Mouse (Mus musculus) heart, adult 10 weeks (tissue): ENCODE measurements around the gene Rhox3g. TPM values are rescaled to one million over a fixed set of nuclear protein-coding genes. Genes with fewer than 3 reads are reported as not detected.

Source experiments
- polyA plus RNA-seq: library from polyadenylated mRNA; stranded (reverse); fragments of 350-450 nt; fragmentation: Illumina TruSeq; extraction: RNeasy Lipid Tissue Mini Kit (QIAGEN cat#74804); gene quantifications from one replicate; pipeline ENCODE4 v1.2.3, GENCODE M21; 2014; ENCODE audit warnings: low read depth, low replicate concordance

Rhox3g gene
- polyA plus RNA-seq: not detected

DNA sequence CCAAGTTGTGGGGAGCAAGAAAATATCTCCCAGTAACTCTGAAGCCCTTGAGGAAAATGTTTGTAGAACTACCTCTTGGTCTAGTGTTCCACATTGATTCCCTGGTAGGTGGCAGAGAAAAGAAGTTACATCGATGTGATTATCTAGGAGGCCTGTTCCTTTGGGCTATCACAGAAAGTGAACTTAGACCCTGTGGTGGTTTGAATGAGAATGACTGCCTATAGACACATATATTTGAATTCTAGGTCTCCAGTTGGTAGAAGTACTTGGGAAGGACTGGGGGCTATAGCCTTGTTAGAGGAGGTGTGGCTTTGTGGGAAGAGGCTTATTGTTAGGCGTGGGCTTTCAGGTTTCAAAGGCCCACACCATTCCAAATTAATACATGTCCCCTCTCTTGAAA is at the start of gene Rhox3g:
TSS of gene Rhox3g (minus strand) at position 101 of the 400 bp plus-strand sequence.

GRCm38 (mm10) chrX:37673177-37673576 is 44.8 kb upstream of the Rhox3g start, which contains the start of gene Rhox2h:
TSS of gene Rhox2h (minus strand) at chrX:37673277.

GRCm38 (mm10) chrX:37668664-37669063 is 40.3 kb upstream of the Rhox3g start, which contains the start of gene Rhox3h:
TSS of gene Rhox3h (minus strand) at chrX:37668764.

GRCm38 (mm10) chrX:37651227-37651626 is 22.8 kb upstream of the Rhox3g start, which contains the start of gene Rhox4g:
TSS of gene Rhox4g (minus strand) at chrX:37651327.

DNA sequence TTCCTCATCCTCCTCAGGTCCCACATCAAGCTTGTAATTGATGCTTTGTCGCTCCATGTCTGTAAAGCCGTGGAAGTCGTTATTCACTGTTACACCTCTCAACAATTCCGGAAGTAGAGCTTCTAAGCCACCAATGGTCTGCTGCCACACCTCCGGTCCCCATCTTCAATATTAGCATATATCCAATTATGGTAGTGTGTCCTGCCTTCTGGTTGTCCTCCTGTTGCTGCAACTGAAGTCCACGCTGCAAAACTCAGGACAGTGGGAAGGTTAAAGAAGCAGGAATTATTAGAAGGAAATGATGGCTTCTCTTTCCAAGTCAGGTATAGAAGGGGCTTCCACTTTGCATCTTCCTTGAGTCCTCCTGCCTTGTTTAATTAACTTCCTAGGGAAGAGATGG is 15.0 kb upstream of the Rhox3g start, which contains the start of gene Rhox2g:
TSS of gene Rhox2g (minus strand) at position 101 of the 400 bp plus-strand sequence.

GRCm38 (mm10) chrX:37607604-37608003 is 20.8 kb downstream of the Rhox3g start, which contains the start of gene Rhox4f:
TSS of gene Rhox4f (minus strand) at chrX:37607704.

DNA sequence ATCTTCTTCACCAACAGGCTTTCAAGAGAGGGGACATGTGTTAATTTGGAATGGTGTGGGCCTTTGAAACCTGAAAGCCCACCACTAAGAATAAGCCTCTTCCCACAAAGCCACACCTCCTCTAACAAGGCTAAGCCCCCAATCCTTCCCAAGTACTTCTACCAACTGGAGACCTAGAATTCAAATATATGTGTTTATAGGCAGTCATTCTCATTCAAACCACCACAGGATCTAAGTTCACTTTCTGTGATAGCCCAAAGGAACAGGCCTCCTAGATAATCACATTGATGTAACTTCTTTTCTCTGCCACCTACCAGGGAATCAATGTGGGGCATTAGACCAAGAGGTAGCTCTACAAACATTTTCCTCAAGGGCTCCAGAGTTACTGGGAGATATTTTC is 47.7 kb downstream of the Rhox3g start, which contains the start of gene Rhox3f:
TSS of gene Rhox3f (plus strand) at position 301 of the 400 bp plus-strand sequence.

Other genes with a start within 250 kb of the Rhox3g start
- gene Rhox3a2, start 248.6 kb downstream of the Rhox3g start, polyA plus RNA-seq: not detected
- gene Rhox4a2, start 237.8 kb downstream of the Rhox3g start, polyA plus RNA-seq: not detected
- not detected for gene Rhox2b, start 216.5 kb downstream of the Rhox3g start, polyA plus RNA-seq
- not detected for gene Rhox4b, start 196.1 kb downstream of the Rhox3g start, polyA plus RNA-seq
- not detected for gene Rhox2c, start 174.9 kb downstream of the Rhox3g start, polyA plus RNA-seq
- gene Rhox3c, start 170.0 kb downstream of the Rhox3g start, polyA plus RNA-seq: not detected
- not detected for gene Rhox4c, start 148.3 kb downstream of the Rhox3g start, polyA plus RNA-seq
- gene Rhox2d, start 135.2 kb downstream of the Rhox3g start, polyA plus RNA-seq: not detected
- gene Rhox4d, start 114.3 kb downstream of the Rhox3g start, polyA plus RNA-seq: not detected
- not detected for gene Rhox2e, start 98.2 kb downstream of the Rhox3g start, polyA plus RNA-seq
- gene Rhox3e, start 86.6 kb downstream of the Rhox3g start, polyA plus RNA-seq: not detected
- not detected for gene Rhox4e, start 71.2 kb downstream of the Rhox3g start, polyA plus RNA-seq
- gene Rhox2f, start 57.2 kb downstream of the Rhox3g start, polyA plus RNA-seq: not detected
- not detected for gene Rhox3f, start 47.6 kb downstream of the Rhox3g start, polyA plus RNA-seq
- not detected for gene Rhox4f, start 20.9 kb downstream of the Rhox3g start, polyA plus RNA-seq
- not detected for gene Rhox2g, start 14.9 kb upstream of the Rhox3g start, polyA plus RNA-seq
- not detected for gene Rhox4g, start 22.7 kb upstream of the Rhox3g start, polyA plus RNA-seq
- gene Rhox3h, start 40.2 kb upstream of the Rhox3g start, polyA plus RNA-seq: not detected
- gene Rhox2h, start 44.7 kb upstream of the Rhox3g start, polyA plus RNA-seq: not detected
- gene Rhox5, start 176.2 kb upstream of the Rhox3g start, polyA plus RNA-seq: 1.8 TPM
- not detected for gene Rhox6, start 198.3 kb upstream of the Rhox3g start, polyA plus RNA-seq
- not detected for gene Rhox7a, start 203.1 kb upstream of the Rhox3g start, polyA plus RNA-seq